Mouse (Mus musculus): ENCODE data around the gene Pop7. TPM values are rescaled to one million over a fixed set of nuclear protein-coding genes. Genes with fewer than 3 reads are reported as not detected.

The Pop7 gene
- 10 to 100 TPM; 30.2 to 37.0 TPM for total RNA-seq (2021)

GRCm38 (mm10) chr5:137501709-137502666 is at the start of gene Pop7:
Pop7 (minus strand) TSS chr5:137502518.
- intact Hi-C loops (cut with DNase I), result loop anchor here (1.0 kb wide), 1 partner anchor 169 kb away; the partner anchor contains the start of gene Slc12a9
- peak; percentile 100 for DNase-seq (ENCODE audit: low spot score in 2 of 2)

GRCm38 (mm10) chr5:137551119-137551518 is 48.8 kb upstream of the Pop7 start:
- intact Hi-C loops (cut with DNase I), result no loop called here
- DNase-seq (ENCODE audit: low spot score in 2 of 2), result no peak

DNA sequence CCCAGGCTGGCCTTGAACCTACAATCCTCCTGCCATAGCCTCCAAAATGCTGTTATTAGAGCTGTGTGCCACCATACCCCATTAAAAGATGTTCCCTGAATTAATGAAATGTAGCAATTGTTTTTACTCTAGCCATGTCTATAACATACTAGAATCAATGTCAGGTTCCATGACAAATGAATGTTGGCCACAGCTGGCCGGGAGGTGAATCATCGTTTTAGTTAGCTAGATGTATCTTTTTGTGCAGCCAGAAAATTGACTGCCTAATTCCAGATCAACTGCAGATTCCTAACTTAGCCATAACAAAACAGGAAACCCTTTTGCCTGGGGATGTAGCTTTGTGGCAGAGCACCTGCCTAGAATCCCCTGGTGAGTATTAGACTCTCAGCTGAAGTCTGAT is 47.5 kb upstream of the Pop7 start:
- no peak for DNase-seq (ENCODE audit: low spot score in 2 of 2)
- intact Hi-C loops (cut with DNase I), result no loop called here

DNA sequence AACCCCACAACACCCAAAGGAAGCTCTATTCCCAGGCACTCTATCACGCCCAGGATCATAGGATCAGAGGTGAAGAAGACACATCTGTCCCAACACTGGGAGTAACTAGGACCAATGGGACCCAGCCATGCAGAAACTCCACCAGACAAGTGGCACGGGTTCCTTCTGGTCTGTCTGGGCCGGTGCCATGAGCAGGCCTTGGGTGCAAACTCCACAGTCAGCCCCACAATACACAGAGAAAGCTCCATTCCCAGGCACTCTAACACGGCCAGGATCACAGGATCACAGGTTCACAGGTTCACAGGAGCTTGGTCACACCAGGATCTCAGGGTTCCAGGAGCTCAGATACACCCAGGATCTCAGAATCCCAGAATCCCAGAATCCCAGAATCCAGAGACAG is 43.3 kb upstream of the Pop7 start:
- DNase-seq (ENCODE audit: low spot score in 2 of 2), result no peak
- intact Hi-C loops (cut with DNase I), result no loop called here

GRCm38 (mm10) chr5:137544926-137545325 is 42.6 kb upstream of the Pop7 start:
- no peak for DNase-seq (ENCODE audit: low spot score in 2 of 2)
- intact Hi-C loops (cut with DNase I), result no loop called here

- intact Hi-C loops (cut with DNase I), result no loop called here
- no peak for DNase-seq (ENCODE audit: low spot score in 2 of 2)
Observed at GRCm38 (mm10) chr5:137541768-137542540, 39.6 kb upstream of the Pop7 start.

DNA sequence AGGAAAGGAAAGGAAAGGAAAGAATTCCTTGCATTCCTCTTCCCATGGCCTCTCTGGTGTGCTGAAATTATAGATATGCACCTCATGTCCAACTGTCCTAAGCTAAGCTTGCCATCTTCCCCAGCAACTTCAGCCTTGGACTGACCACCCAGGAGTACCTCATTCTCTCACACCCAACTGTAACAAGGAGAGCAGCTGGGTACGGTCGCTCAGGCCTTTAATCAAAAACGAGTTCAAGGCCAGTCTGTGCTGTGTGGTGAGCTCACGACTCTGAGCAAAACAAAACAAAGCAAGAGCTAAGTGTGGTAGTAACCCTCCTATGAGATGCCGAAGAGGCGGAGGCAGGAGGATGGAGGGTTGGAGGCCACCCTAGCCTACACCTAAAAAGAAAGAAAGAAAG is 38.7 kb upstream of the Pop7 start:
- intact Hi-C loops (cut with DNase I), result no loop called here
- DNase-seq (ENCODE audit: low spot score in 2 of 2), result no peak

GRCm38 (mm10) chr5:137539291-137539801 is 37.0 kb upstream of the Pop7 start:
- intact Hi-C loops (cut with DNase I), result loop anchor here (10.0 kb wide), 1 partner anchor 505 kb away; no protein-coding TSS in a partner anchor

DNA sequence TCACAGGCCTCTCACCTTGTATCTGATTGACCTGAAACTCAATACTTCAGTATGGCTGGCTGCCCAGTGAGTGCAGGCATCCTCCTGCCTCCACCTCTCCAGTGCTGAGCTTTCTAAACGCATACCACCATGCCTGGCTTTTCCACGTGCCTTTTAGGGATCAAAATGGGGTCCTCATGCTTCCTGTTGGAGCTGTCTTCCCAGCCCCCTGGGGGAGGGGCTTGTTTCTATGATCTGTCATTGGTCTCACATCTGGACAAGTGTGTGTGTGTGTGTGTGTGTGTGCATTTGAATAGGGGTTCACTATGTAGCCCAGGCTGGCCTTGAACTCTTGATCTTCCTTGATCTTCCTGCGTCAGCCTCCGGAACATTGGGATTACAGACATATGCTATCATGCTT is 35.1 kb upstream of the Pop7 start:
- no peak for DNase-seq (ENCODE audit: low spot score in 2 of 2)
- intact Hi-C loops (cut with DNase I), result loop anchor here (10.0 kb wide), 1 partner anchor 503 kb away; no protein-coding TSS in a partner anchor

More at GRCm38 (mm10) chr5:137539291-137539801, 37.0 kb upstream of the Pop7 start:
- DNase-seq (ENCODE audit: low spot score in 2 of 2), result peak; percentile 55 to 74

- DNase-seq (ENCODE audit: low spot score in 2 of 2), result no peak
- intact Hi-C loops (cut with DNase I), result loop anchor here (10.0 kb wide), 1 partner anchor 501 kb away; no protein-coding TSS in a partner anchor
Observed at GRCm38 (mm10) chr5:137535318-137535717, 33.0 kb upstream of the Pop7 start.

DNA sequence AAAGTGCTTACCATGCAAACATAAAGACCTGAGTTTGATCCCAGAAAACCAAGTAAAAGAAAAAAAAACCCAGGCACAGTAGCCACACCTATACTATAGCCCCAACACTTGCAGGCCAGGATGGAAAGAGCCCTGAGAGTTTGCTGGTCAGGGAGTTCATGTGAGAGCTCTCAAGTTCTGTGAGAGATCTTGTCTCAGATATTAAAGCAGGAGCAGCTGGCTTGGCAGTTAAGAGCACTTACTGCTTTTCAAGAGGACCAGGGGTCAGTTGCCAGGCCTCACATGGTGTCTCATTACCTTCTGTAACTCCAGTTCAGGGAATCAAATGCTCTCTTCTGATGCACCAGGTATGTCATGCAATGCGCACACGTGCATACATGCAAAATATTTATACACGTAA is 32.4 kb upstream of the Pop7 start:
- no peak for DNase-seq (ENCODE audit: low spot score in 2 of 2)
- intact Hi-C loops (cut with DNase I), result loop anchor here (5.0 to 10.0 kb wide), 2 partner anchors 223 to 500 kb away; no protein-coding TSS in a partner anchor

DNA sequence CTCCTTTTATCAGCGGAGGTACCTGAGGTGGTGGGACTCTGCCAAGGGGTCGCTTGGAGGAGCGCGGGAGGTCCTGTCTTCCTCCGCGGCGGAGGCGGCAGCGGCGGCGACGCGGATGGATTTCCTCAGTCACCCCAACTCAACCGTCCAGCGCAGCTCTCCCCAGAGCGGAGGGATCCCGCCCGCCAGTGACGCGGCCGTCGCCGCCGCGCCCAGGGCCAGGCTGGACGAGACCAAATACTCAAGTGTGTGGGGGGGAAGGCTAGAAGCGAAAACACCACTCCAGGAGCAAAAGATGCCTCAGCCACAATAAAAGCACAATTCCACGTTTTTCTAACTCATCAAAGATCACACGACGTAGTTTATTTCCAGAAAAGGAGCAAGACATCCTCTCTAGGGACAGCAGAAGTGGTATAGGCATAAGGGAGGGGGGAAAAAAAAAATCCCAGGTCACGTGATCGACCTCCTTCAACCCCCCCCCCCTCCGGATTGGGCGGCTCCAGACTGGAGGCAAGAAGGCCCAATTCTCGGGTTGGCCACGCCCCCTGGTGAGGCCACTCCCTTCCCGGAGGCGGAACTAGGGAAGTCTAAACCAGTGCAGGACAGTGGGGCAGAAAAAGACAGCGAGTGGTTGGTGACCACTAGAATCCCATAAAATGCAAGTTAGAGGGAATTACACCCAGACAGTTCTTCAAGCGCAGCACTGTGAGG is 31.0 kb upstream of the Pop7 start, which contains the start of the genes Epo and Gnb2:
Gene Epo (minus strand): TSS at position 126 of the 711 bp plus-strand sequence.
Gene Gnb2 (minus strand): TSS at position 394 of the 711 bp plus-strand sequence.
- intact Hi-C loops (cut with DNase I), result loop anchor here (1.0 to 10.0 kb wide), 7 partner anchors 20 to 498 kb away; partner anchors contain the start of genes Actl6b, Fbxo24, Gm20605 and Lrch4
- DNase-seq (ENCODE audit: low spot score in 2 of 2), result peak; percentile 98

GRCm38 (mm10) chr5:137532808-137533116 is 30.4 kb upstream of the Pop7 start:
- no peak for DNase-seq (ENCODE audit: low spot score in 2 of 2)
- intact Hi-C loops (cut with DNase I), result loop anchor here (1.0 to 10.0 kb wide), 7 partner anchors 21 to 498 kb away; partner anchors contain the start of genes Actl6b, Fbxo24, Gm20605 and Lrch4

DNA sequence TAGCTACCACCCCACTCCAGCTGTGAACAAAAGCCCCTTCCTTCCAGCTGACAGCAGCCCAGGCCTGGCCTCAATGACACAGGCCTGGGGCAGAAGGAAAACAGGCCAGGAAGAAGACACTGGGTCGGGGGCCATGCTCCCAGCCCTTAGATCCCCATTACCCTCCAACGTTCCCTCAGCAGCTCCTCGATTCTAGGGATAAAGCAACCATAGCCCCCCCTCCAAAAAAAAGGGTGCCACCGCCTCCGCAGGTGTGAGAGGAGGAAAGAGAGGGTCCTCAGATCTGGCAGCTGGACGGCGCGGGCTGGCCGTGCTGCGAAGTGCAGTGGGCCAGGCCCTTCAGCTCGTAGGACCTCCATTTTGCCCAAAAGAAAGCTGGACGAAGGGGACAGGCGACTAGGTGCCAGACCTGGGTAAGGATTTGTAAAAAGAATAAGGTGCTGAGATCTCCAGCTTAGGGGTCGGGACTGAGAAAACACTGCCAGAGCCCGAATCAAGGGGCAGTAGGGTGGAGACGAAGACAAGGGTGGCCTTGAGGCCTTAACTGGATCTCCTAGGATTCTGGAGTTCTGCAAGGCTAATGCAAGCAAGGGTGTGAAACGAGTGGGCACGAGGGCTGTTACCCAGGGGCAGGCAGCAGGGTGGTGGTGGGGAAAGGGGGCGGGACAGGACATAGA is 30.0 kb upstream of the Pop7 start:
- peak in 1 of 2 experiments; percentile 42 for DNase-seq (ENCODE audit: low spot score in 2 of 2)
- intact Hi-C loops (cut with DNase I), result loop anchor here (2.0 to 10.0 kb wide), 4 partner anchors 21 to 497 kb away; partner anchors contain the start of gene Mospd3

GRCm38 (mm10) chr5:137531414-137532130 is 29.3 kb upstream of the Pop7 start:
- intact Hi-C loops (cut with DNase I), result loop anchor here (2.0 to 10.0 kb wide), 4 partner anchors 21 to 497 kb away; partner anchors contain the start of gene Mospd3
- DNase-seq (ENCODE audit: low spot score in 2 of 2), result peak; percentile 48 to 56

GRCm38 (mm10) chr5:137530588-137531413 is 28.5 kb upstream of the Pop7 start:
- intact Hi-C loops (cut with DNase I), result loop anchor here (5.0 to 10.0 kb wide), 2 partner anchors 226 to 496 kb away; no protein-coding TSS in a partner anchor
- peak; percentile 83 to 89 for DNase-seq (ENCODE audit: low spot score in 2 of 2)

- intact Hi-C loops (cut with DNase I), result loop anchor here (5.0 to 10.0 kb wide), 2 partner anchors 227 to 495 kb away; no protein-coding TSS in a partner anchor
- peak in 1 of 2 experiments; percentile 33 for DNase-seq (ENCODE audit: low spot score in 2 of 2)
Observed at GRCm38 (mm10) chr5:137530075-137530474, 27.8 kb upstream of the Pop7 start.

Data from left cerebral cortex, postnatal 25 days (tissue).